Mouse (Mus musculus): ENCODE data around the gene Plbd2. TPM values are rescaled to one million over a fixed set of nuclear protein-coding genes. Genes with fewer than 3 reads are reported as not detected.

Gene Plbd2
- polyA plus RNA-seq, 1 experiment from 2014 or later: 50.6 TPM

DNA sequence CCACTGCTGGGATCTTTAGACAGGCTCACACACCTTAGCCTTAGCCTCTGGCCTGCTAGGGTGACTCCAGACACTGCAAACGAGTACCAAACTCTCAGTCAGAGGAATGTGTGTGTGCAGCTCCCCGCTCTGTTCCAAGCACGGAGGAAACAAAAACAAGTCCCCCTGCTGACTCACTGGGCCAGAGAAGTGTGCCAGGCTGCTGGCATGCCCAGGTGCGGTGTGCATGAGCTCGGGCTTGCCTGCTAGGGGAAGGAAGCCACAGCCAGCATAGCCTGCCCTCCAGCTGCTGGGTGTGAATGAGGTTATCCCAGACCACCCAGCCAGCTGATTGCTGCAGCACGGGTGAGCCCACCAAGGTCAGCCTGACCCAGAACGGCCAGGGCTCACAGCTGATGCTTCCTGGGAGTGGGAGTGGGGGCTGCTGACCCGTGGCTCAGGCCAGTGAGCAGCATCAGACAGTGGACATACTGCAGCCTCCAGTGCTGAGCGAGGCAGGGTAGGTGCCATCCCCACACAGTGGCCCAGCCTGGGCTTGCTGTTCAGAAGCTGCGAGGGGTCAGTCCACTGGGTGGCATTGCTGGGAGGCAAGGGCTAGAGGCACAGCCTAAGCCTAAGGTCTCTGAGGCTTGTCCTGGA is 8.2 kb downstream of the Plbd2 start:
- Histone ChIP-seq H3K4me2 (no peak overlapping the region), H3K4me3 (no peak overlapping the region), H3K4me1 (replicated peaks) (peaks cover 12% of the 10 kb centered on the region), H3K9me3 (replicated peaks) (no peaks in the 10 kb centered on the region), H3K27me3 (replicated peaks) (no peaks in the 10 kb centered on the region), H3K9ac (no peak overlapping the region), H3K36me3 (peaks cover 40% of the 10 kb centered on the region), H3K27ac (ENCODE audit: poor library complexity, severe bottlenecking) (no peak overlapping the region)
- ATAC-seq (ENCODE audit: insufficient number of reproducible peaks, low FRiP score): no peak
- 74% methylated on average over 10 of the region's 10 CpGs for WGBS

DNA sequence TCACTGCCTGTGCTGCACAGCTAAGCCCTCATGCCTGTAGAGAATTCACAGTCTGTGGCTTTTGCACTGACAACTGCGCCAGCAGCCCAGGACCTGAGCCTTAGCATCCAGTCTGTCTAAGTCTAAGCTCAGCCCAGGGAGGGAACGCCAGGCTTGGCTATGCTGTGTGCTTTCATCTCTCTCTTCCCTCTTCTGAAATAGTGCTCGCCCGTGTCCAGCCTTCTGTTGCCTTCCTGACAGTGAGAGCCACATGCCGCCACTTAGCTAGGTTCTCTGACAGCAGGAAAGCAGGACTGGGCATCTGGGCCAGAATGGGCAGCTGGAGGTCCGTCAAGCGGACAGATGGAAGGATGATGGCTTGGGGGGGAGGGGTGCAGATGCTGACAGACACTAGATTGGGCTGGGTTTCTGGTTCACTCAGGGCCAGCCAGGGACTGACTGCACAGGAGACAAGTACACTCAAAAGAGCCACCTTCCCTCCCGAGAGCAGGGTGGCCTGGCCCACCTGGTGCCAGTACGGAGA is 9.5 kb downstream of the Plbd2 start:
- H3K9ac ChIP-seq: no peak overlapping the region
- no peak overlapping the region for H3K27ac ChIP-seq (ENCODE audit: poor library complexity, severe bottlenecking)
- no peak overlapping the region for H3K4me3 ChIP-seq
- no peak for ATAC-seq (ENCODE audit: insufficient number of reproducible peaks, low FRiP score)
- peaks cover 46% of the 10 kb centered on the region for H3K36me3 ChIP-seq
- no peak overlapping the region for H3K4me2 ChIP-seq
- no peaks in the 10 kb centered on the region for H3K27me3 ChIP-seq (replicated peaks)
- 84% methylated on average over 9 of the region's 9 CpGs for WGBS
- no peaks in the 10 kb centered on the region for H3K9me3 ChIP-seq (replicated peaks)
- peaks cover 12% of the 10 kb centered on the region for H3K4me1 ChIP-seq (replicated peaks)

DNA sequence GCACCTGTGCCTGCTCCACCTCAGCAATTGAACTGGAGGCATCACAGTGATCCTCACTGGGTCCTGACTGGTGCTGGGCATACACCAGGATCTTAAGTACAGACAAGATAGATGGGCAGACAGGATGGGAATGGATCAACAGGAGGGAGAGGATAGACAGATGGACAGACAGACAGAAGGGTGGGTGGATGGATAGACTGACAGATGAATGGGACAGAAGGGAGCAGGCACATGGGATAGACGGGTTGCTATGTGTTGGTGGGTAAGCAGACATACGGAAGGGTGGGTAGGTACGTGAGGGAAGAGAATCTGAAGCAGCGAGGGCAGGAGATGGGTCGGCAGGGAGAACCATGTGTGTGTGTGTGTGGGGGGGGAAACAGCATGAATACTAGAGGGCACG is 10.0 kb downstream of the Plbd2 start:
- H3K27me3 ChIP-seq (replicated peaks): no peaks in the 10 kb centered on the region
- H3K27ac ChIP-seq (ENCODE audit: poor library complexity, severe bottlenecking): no peak overlapping the region
- peaks cover 48% of the 10 kb centered on the region for H3K36me3 ChIP-seq
- no peak overlapping the region for H3K4me3 ChIP-seq
- H3K9me3 ChIP-seq (replicated peaks): no peaks in the 10 kb centered on the region
- 89% methylated on average over 6 of the region's 6 CpGs for WGBS
- H3K4me2 ChIP-seq: no peak overlapping the region
- no peak overlapping the region for H3K9ac ChIP-seq
- H3K4me1 ChIP-seq (replicated peaks): peaks cover 12% of the 10 kb centered on the region
- ATAC-seq (ENCODE audit: insufficient number of reproducible peaks, low FRiP score): no peak

DNA sequence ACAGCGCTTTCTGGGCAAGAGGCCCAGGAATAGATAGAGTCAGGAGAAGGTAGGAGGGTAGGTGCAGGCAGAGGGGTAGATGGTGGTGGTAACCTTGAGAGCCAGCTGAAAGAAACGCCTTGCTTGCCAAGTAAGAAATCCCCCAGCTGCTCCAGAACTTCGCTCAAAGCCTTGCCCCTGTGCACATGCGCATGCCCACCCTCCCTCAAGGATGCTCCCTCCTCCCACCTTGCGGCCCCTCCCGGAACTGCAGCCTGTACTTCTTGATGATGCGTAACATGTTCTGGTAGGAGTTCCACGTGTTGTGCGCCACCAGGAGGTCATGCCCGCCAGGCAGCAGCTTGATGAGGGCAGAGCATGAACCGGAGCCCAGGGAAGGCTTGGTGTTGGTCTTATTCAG is 11.0 kb downstream of the Plbd2 start:
- Histone ChIP-seq H3K9me3 (replicated peaks) (no peaks in the 10 kb centered on the region), H3K4me2 (no peak overlapping the region), H3K9ac (no peak overlapping the region), H3K27me3 (replicated peaks) (no peaks in the 10 kb centered on the region), H3K27ac (ENCODE audit: poor library complexity, severe bottlenecking) (no peak overlapping the region), H3K36me3 (peaks cover 51% of the 10 kb centered on the region), H3K4me3 (no peak overlapping the region), H3K4me1 (replicated peaks) (peaks cover 12% of the 10 kb centered on the region)
- WGBS: 70% methylated on average over 11 of the region's 11 CpGs
- no peak for ATAC-seq (ENCODE audit: insufficient number of reproducible peaks, low FRiP score)

DNA sequence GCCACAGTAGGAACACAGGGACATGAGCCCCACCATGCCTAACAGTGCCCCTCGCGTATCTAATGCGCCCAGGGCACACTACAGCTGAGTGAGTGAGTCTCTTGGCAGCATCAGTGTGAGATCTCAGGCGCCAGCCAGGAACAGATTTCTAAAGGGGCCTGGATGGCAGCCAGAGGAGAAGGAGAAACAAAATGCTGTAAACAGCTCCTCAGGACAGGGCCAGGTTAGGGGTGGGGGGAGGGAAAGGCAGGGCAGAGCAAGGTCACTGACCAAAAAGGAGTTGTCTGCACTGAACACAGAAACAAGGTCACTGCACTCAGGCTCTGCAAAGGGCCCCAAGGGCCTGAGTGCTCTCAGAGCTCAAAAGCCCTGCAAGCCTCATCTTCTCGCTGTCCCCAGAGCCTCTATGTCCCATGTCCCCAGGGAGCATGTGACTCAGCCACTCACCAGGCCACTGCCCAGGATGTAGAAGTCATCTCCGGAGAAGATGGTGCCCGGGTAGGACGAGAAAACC is 12.7 kb downstream of the Plbd2 start:
- WGBS: 58% methylated on average over 8 of the region's 8 CpGs
- no peak for ATAC-seq (ENCODE audit: insufficient number of reproducible peaks, low FRiP score)
- Histone ChIP-seq H3K9me3 (replicated peaks) (no peaks in the 10 kb centered on the region), H3K9ac (peak overlapping the region; percentile 9; the same call in 1 of the 2 replicates), H3K4me3 (no peak overlapping the region), H3K4me2 (no peak overlapping the region; the same call in 1 of the 2 replicates), H3K36me3 (peaks cover 63% of the 10 kb centered on the region), H3K4me1 (replicated peaks) (peaks cover 12% of the 10 kb centered on the region), H3K27ac (ENCODE audit: poor library complexity, severe bottlenecking) (peak overlapping the region; percentile 53), H3K27me3 (replicated peaks) (no peaks in the 10 kb centered on the region)

DNA sequence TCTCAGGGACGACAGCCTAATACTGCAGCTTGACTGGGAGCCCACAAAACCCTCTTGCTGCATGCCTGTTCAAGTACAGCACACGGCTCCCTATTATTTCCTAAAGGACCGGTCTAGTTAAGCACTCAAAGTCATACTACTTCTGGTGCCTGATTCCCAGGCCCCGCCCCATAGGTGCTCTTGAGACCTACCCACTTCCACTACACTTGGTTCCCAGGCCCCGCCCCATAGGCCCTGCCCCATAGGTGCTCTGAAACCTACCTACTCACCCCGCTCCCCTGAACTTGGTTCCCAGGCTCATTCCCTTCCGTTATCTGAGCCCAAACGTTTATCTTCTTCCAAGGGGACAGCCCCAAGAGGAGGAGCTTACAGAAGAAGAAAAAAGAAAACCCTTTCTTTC is 15.6 kb downstream of the Plbd2 start:
- H3K27me3 ChIP-seq (replicated peaks): no peaks in the 10 kb centered on the region
- no peaks in the 10 kb centered on the region for H3K9me3 ChIP-seq (replicated peaks)
- 77% methylated on average over 8 of the region's 8 CpGs for WGBS
- H3K4me3 ChIP-seq: no peak overlapping the region
- no peak overlapping the region for H3K9ac ChIP-seq
- peaks cover 64% of the 10 kb centered on the region for H3K36me3 ChIP-seq
- no peak for ATAC-seq (ENCODE audit: insufficient number of reproducible peaks, low FRiP score)
- H3K4me2 ChIP-seq: no peak overlapping the region
- peaks cover 12% of the 10 kb centered on the region for H3K4me1 ChIP-seq (replicated peaks)
- no peak overlapping the region for H3K27ac ChIP-seq (ENCODE audit: poor library complexity, severe bottlenecking)

DNA sequence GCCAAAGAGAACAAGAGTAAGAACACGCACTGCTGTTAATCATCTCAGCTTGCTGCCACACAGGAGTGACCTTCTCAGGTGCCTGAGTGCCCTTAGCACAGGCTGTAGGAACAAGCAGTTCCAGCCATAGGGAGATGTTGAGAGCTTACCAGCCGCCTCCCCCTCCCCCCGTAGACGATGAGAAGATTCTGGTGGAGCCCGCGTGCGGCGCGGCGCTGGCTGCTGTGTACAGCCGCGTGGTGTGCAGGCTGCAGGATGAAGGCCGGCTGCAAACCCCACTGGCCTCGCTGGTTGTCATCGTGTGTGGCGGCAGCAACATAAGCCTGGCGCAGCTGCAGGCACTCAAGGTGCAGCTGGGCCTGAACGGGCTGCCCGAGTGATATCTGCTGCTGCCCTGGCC is 20.0 kb downstream of the Plbd2 start:
- H3K4me2 ChIP-seq: no peak overlapping the region
- WGBS: 82% methylated on average over 19 of the region's 19 CpGs
- H3K36me3 ChIP-seq: peaks cover 46% of the 10 kb centered on the region
- H3K9me3 ChIP-seq (replicated peaks): 0 out of 2 replicates have a peak, but pooled peaks cover 5% of the 10 kb centered on the region
- no peak for ATAC-seq (ENCODE audit: insufficient number of reproducible peaks, low FRiP score)
- no peaks in the 10 kb centered on the region for H3K4me1 ChIP-seq (replicated peaks)
- H3K9ac ChIP-seq: no peak overlapping the region
- no peak overlapping the region for H3K4me3 ChIP-seq
- H3K27me3 ChIP-seq (replicated peaks): 0 out of 2 replicates have a peak, but pooled peaks cover 6% of the 10 kb centered on the region
- no peak overlapping the region for H3K27ac ChIP-seq (ENCODE audit: poor library complexity, severe bottlenecking)

DNA sequence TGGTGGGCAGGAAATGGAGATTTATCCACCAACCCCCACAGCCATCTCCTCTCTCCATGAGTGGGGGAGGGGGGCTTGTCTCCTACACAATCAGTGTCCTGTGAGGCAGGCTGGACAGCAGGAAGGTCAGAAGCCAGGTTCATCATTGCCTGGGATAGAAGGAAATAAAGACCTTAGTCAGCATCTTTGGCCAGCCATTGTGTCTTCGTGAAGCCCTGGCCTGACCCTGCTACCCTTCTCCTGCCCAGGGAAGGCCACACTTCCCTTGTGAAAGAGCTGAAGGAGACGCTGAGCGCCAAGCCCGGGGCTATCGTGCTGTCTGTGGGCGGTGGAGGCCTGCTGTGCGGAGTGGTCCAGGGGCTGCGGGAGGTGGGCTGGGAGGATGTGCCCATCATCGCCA is 22.2 kb downstream of the Plbd2 start:
- 73% methylated on average over 9 of the region's 9 CpGs for WGBS
- Histone ChIP-seq H3K27ac (ENCODE audit: poor library complexity, severe bottlenecking) (no peak overlapping the region), H3K4me1 (replicated peaks) (peaks cover 7% of the 10 kb centered on the region), H3K4me3 (no peak overlapping the region), H3K9me3 (replicated peaks) (0 out of 2 replicates have a peak, but pooled peaks cover 5% of the 10 kb centered on the region), H3K9ac (no peak overlapping the region), H3K27me3 (replicated peaks) (0 out of 2 replicates have a peak, but pooled peaks cover 21% of the 10 kb centered on the region), H3K4me2 (no peak overlapping the region), H3K36me3 (peaks cover 24% of the 10 kb centered on the region)
- no peak for ATAC-seq (ENCODE audit: insufficient number of reproducible peaks, low FRiP score)

DNA sequence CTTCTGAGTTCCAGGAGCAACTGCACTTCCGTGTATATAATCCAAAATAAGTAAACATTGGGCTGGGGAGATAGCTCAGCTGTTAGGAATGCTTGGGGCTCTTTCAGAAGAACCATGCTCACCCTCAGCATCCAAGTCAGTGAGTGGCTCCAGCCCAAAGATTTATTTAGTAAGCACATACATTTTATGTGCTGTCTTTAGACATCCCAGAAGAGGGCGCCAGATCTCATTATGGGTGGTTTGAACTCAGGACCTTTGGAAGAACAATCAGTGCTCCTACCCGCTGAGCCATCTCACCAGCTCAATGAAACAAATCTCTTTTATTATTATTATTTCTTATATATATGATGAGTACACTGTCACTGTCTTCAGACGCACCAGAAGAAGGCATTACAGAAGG is 23.9 kb downstream of the Plbd2 start:
- no peak for ATAC-seq (ENCODE audit: insufficient number of reproducible peaks, low FRiP score)
- Histone ChIP-seq H3K9me3 (replicated peaks) (0 out of 2 replicates have a peak, but pooled peaks cover 5% of the 10 kb centered on the region), H3K4me2 (no peak overlapping the region), H3K4me1 (replicated peaks) (peaks cover 11% of the 10 kb centered on the region), H3K27ac (ENCODE audit: poor library complexity, severe bottlenecking) (no peak overlapping the region), H3K36me3 (peaks cover 8% of the 10 kb centered on the region; the same call in 1 of the 2 replicates), H3K27me3 (replicated peaks) (peaks cover 28% of the 10 kb centered on the region), H3K4me3 (no peak overlapping the region), H3K9ac (no peak overlapping the region)
- 59% methylated on average over 4 of the region's 4 CpGs for WGBS

DNA sequence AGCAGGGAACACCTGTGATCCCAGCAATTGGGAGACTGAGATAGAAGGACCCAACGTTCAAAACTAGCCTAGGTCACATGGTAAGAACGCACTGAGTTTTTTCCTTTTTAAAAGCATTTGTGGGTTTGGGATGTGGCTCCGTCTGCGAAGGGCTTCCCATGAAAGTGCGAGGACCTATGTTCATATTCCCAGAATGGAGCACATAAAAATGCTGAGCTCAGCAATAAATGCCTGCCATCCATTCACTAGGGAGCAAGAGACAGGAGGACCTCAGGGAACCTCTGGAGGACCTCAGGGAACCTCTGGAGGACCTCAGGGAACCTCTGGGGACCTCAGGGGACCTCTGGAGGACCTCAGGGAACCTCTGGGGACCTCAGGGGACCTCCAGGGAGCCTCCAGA is 25.4 kb downstream of the Plbd2 start:
- no peak overlapping the region for H3K4me3 ChIP-seq
- H3K9ac ChIP-seq: no peak overlapping the region
- peaks cover 11% of the 10 kb centered on the region for H3K4me1 ChIP-seq (replicated peaks)
- H3K9me3 ChIP-seq (replicated peaks): 0 out of 2 replicates have a peak, but pooled peaks cover 5% of the 10 kb centered on the region
- no peak overlapping the region for H3K4me2 ChIP-seq
- H3K27me3 ChIP-seq (replicated peaks): peaks cover 32% of the 10 kb centered on the region
- WGBS: 85% methylated on average over 5 of the region's 5 CpGs
- H3K36me3 ChIP-seq: no peaks in the 10 kb centered on the region
- no peak for ATAC-seq (ENCODE audit: insufficient number of reproducible peaks, low FRiP score)
- H3K27ac ChIP-seq (ENCODE audit: poor library complexity, severe bottlenecking): no peak overlapping the region

DNA sequence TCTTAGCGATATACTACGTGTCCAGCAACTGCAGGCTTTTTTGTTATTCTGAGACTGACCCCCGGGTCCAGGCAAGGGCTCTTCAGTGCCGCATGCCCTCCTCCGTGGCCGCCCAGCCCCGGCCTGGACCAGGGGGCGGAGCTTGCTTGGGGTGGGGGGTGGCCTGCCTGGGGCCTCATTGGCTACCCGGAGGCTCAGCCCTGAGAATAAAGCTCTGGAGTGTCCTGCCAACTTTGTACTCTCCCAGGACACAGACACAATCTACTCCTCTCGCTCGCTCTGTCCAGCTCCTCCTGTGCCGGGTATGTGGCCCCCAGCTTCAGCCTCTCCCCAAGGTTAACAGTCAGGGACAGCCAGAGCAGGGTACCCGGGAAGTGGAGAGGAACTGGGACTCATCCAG is 27.1 kb downstream of the Plbd2 start, which contains the start of gene Sds:
TSS of gene Sds (plus strand) at position 231 of the 400 bp plus-strand sequence.
- 0 out of 2 replicates have a peak, but pooled peaks cover 5% of the 10 kb centered on the region for H3K9me3 ChIP-seq (replicated peaks)
- 13% methylated on average over 13 of the region's 13 CpGs for WGBS
- H3K4me3 ChIP-seq: no peak within 1 kb of the TSS
- peaks cover 11% of the 10 kb centered on the region for H3K4me1 ChIP-seq (replicated peaks)
- peaks cover 32% of the 10 kb centered on the region for H3K27me3 ChIP-seq (replicated peaks)
- no peaks in the 10 kb centered on the region for H3K36me3 ChIP-seq
- 0 out of 2 replicates have a peak, but pooled peaks have one; percentile 9 for ATAC-seq (ENCODE audit: insufficient number of reproducible peaks, low FRiP score)
- no peak within 1 kb of the TSS for H3K9ac ChIP-seq
- peak within 1 kb of the TSS; percentile 48 for H3K4me2 ChIP-seq
- no peak within 1 kb of the TSS for H3K27ac ChIP-seq (ENCODE audit: poor library complexity, severe bottlenecking)
